Mouse (Mus musculus) thymus, adult 2 months (tissue): Measurements from ENCODE around the gene Mum1.

ENCODE experiments used
- CTCF ChIP-seq: fragments of 200-500 bp; IDR thresholded peaks from 2 replicates; pipeline ENCODE4 v1.5.1; 2012; ENCODE audit warnings: mild to moderate bottlenecking, control low read depth, low read length, moderate library complexity, borderline replicate concordance; ENCODE audit not compliant: control insufficient read depth, poor library complexity, insufficient read depth; ENCODE audit errors: extremely low read depth
- POLR2A ChIP-seq: fragments of 200-500 bp; IDR thresholded peaks from 2 replicates; pipeline ENCODE4 v1.6.1; 2012; ENCODE audit warnings: mild to moderate bottlenecking, low read length, control low read depth, moderate library complexity; ENCODE audit not compliant: control insufficient read depth, poor library complexity, insufficient read depth; ENCODE audit errors: extremely low read depth

GRCm38 (mm10) chr10:80265149-80265486 is 38.9 kb downstream of the Mum1 start:
- TF ChIP-seq CTCF (no peak; the same call in 1 of the 2 replicates), POLR2A (no peak)
